Mouse (Mus musculus) MEL (cell line): ENCODE results near the gene Unc119b. TPM values are rescaled to one million over a fixed set of nuclear protein-coding genes. Genes with fewer than 3 reads are reported as not detected.

ENCODE experiments used
- DNase-seq: peaks from one replicate; pipeline ENCODE4 v3.0.0; 2011; ENCODE audit warnings: low read depth, low spot score
- H3K27ac ChIP-seq: 2 replicates; pipeline ENCODE4 v1.5.1; 2012; ENCODE audit warnings: low read depth, mild to moderate bottlenecking, control low read depth, low read length, moderate library complexity; ENCODE audit not compliant: control insufficient read depth
- H3K27me3 ChIP-seq, 2 experiments: fragments of 150-350 bp in 1 of 2; sonication (generic) in 1 of 2; 2 replicates each; pipeline ENCODE4 v1.6.1; 2012; ENCODE audit warnings: low read length in 2 of 2, mild to moderate bottlenecking in 2 of 2, improper control_type of control experiment in 1 of 2, moderate library complexity in 1 of 2; ENCODE audit not compliant: insufficient read depth in 2 of 2, control insufficient read depth in 1 of 2
- H3K36me3 ChIP-seq, 2 experiments: 2 replicates each; pipeline ENCODE4 v1.6.1; 2012 to 2014; ENCODE audit warnings: low read length in 2 of 2, improper control_type of control experiment in 1 of 2, inconsistent platforms in 1 of 2, mild to moderate bottlenecking in 1 of 2; ENCODE audit not compliant: insufficient read depth in 2 of 2, control insufficient read depth in 1 of 2
- H3K4me1 ChIP-seq, 2 experiments: fragments of 150-350 bp in 1 of 2; sonication (generic) in 1 of 2; 2 replicates each; pipeline ENCODE4 v1.6.1; 2012; ENCODE audit warnings: low read length in 2 of 2, improper control_type of control experiment in 1 of 2, mild to moderate bottlenecking in 1 of 2; ENCODE audit not compliant: insufficient read depth in 2 of 2, control insufficient read depth in 1 of 2
- H3K4me3 ChIP-seq, 2 experiments: fragments of 150-350 bp in 1 of 2; sonication (generic) in 1 of 2; 2 replicates each; pipeline ENCODE4 v1.5.1; 2012; ENCODE audit warnings: low read depth in 2 of 2, low read length in 2 of 2, mild to moderate bottlenecking in 2 of 2, moderate library complexity in 2 of 2, control low read depth in 1 of 2, improper control_type of control experiment in 1 of 2; ENCODE audit not compliant: control insufficient read depth in 1 of 2, insufficient read depth in 1 of 2
- H3K79me2 ChIP-seq: 2 replicates; pipeline ENCODE4 v1.6.1; 2012; ENCODE audit warnings: mild to moderate bottlenecking, low read length, moderate library complexity; ENCODE audit not compliant: control insufficient read depth, poor library complexity, insufficient read depth
- H3K9ac ChIP-seq: 2 replicates; pipeline ENCODE4 v1.6.1; 2012; ENCODE audit warnings: low read depth, mild to moderate bottlenecking, control low read depth, low read length, moderate library complexity; ENCODE audit not compliant: control insufficient read depth, poor library complexity, severe bottlenecking
- H3K9me3 ChIP-seq: fragments of 150-350 bp; sonication (generic); replicated peaks from 2 replicates; pipeline ENCODE4 v1.6.1; 2012; ENCODE audit warnings: mild to moderate bottlenecking, low read length, improper control_type of control experiment, moderate library complexity; ENCODE audit not compliant: insufficient read depth
- BHLHE40 ChIP-seq: IDR thresholded peaks from 2 replicates; pipeline ENCODE4 v1.6.1; 2012; ENCODE audit warnings: low read depth, mild to moderate bottlenecking, inconsistent platforms, low read length, improper control_type of control experiment, borderline replicate concordance
- CHD1 ChIP-seq: IDR thresholded peaks from 2 replicates; pipeline ENCODE4 v1.6.1; 2012; ENCODE audit warnings: low read depth, mild to moderate bottlenecking, inconsistent platforms, low read length, improper control_type of control experiment
- CHD2 ChIP-seq: IDR thresholded peaks from 2 replicates; pipeline ENCODE4 v1.6.1; 2011; ENCODE audit warnings: low read length, improper control_type of control experiment
- CTCF ChIP-seq, 3 experiments: IDR thresholded peaks in 2 of 3; conservative IDR thresholded peaks in 1 of 3; 2 replicates each; pipeline ENCODE4 v1.5.1; 2011 to 2012; ENCODE audit warnings: low read length in 3 of 3, low read depth in 2 of 3, mild to moderate bottlenecking in 2 of 3, improper control_type of control experiment in 1 of 3, inconsistent platforms in 1 of 3, mixed read lengths in 1 of 3, moderate library complexity in 1 of 3; ENCODE audit not compliant: control insufficient read depth in 1 of 3, insufficient read depth in 1 of 3, poor library complexity in 1 of 3, severe bottlenecking in 1 of 3
- E2F4 ChIP-seq: IDR thresholded peaks from 2 replicates; pipeline ENCODE4 v1.6.1; 2011; ENCODE audit warnings: low read depth, low read length, improper control_type of control experiment, borderline replicate concordance
- ELF1 ChIP-seq: IDR thresholded peaks from 2 replicates; pipeline ENCODE4 v1.6.1; 2014; ENCODE audit warnings: low read depth, mild to moderate bottlenecking, inconsistent platforms, low read length, improper control_type of control experiment, moderate library complexity
- EP300 ChIP-seq, 2 experiments: IDR thresholded peaks; 2 replicates each; pipeline ENCODE4 v1.6.1; 2011; ENCODE audit warnings: improper control_type of control experiment in 2 of 2, low read length in 2 of 2, low read depth in 1 of 2, mild to moderate bottlenecking in 1 of 2
- ETS1 ChIP-seq: IDR thresholded peaks from 2 replicates; pipeline ENCODE4 v1.6.1; 2012; ENCODE audit warnings: low read depth, mild to moderate bottlenecking, inconsistent platforms, low read length, improper control_type of control experiment, moderate library complexity
- GABPA ChIP-seq: IDR thresholded peaks from 2 replicates; pipeline ENCODE4 v1.6.1; 2012; ENCODE audit warnings: low read depth, mild to moderate bottlenecking, inconsistent platforms, low read length, improper control_type of control experiment, moderate library complexity
- GATA1 ChIP-seq: IDR thresholded peaks from 2 replicates; pipeline ENCODE4 v1.6.1; 2011; ENCODE audit warnings: low read depth, low read length, improper control_type of control experiment
- JUND ChIP-seq: IDR thresholded peaks from 2 replicates; pipeline ENCODE4 v1.6.1; 2011; ENCODE audit warnings: low read depth, mild to moderate bottlenecking, improper control_type of control experiment, low read length
- KAT2A ChIP-seq: conservative IDR thresholded peaks from 2 replicates; pipeline ENCODE4 v1.6.1; 2012; ENCODE audit warnings: low read depth, low read length, improper control_type of control experiment, inconsistent platforms
- MAFK ChIP-seq: IDR thresholded peaks from 2 replicates; pipeline ENCODE4 v1.6.1; 2011; ENCODE audit warnings: low read depth, mild to moderate bottlenecking, low read length, improper control_type of control experiment, borderline replicate concordance
- MAX ChIP-seq: IDR thresholded peaks from 2 replicates; pipeline ENCODE4 v1.6.1; 2011; ENCODE audit warnings: low read length, improper control_type of control experiment
- MAZ ChIP-seq: IDR thresholded peaks from 2 replicates; pipeline ENCODE4 v1.6.1; 2012; ENCODE audit warnings: low read depth, mild to moderate bottlenecking, inconsistent platforms, low read length, improper control_type of control experiment
- MXI1 ChIP-seq: IDR thresholded peaks from 2 replicates; pipeline ENCODE4 v1.6.1; 2011; ENCODE audit warnings: mild to moderate bottlenecking, low read depth, low read length, improper control_type of control experiment
- MYB ChIP-seq: IDR thresholded peaks from 2 replicates; pipeline ENCODE4 v1.6.1; 2011; ENCODE audit warnings: mild to moderate bottlenecking, low read depth, low read length, improper control_type of control experiment
- MYC ChIP-seq: IDR thresholded peaks from 2 replicates; pipeline ENCODE4 v1.6.1; 2011; ENCODE audit warnings: low read depth, mild to moderate bottlenecking, low read length, improper control_type of control experiment, moderate library complexity
- NELFE ChIP-seq: IDR thresholded peaks from 2 replicates; pipeline ENCODE4 v1.6.1; 2011; ENCODE audit warnings: low read depth, low read length, improper control_type of control experiment
- NRF1 ChIP-seq: IDR thresholded peaks from 2 replicates; pipeline ENCODE4 v1.6.1; 2014; ENCODE audit warnings: low read depth, mild to moderate bottlenecking, inconsistent platforms, low read length, improper control_type of control experiment, moderate library complexity; ENCODE audit not compliant: poor library complexity, insufficient read depth, severe bottlenecking
- POLR2A ChIP-seq, 2 experiments: IDR thresholded peaks; 2 replicates each; pipeline ENCODE4 v1.6.1; 2011 to 2012; ENCODE audit warnings: low read length in 2 of 2, mild to moderate bottlenecking in 2 of 2, control low read depth in 1 of 2, improper control_type of control experiment in 1 of 2, low read depth in 1 of 2, moderate library complexity in 1 of 2; ENCODE audit not compliant: control insufficient read depth in 1 of 2, insufficient read depth in 1 of 2, poor library complexity in 1 of 2
- POLR2AphosphoS2 ChIP-seq: IDR thresholded peaks from 2 replicates; pipeline ENCODE4 v1.6.1; 2011; ENCODE audit warnings: low read length, improper control_type of control experiment
- POLR2AphosphoS5 ChIP-seq: IDR thresholded peaks from 2 replicates; pipeline ENCODE4 v1.6.1; 2012; ENCODE audit warnings: low read depth, borderline replicate concordance, mild to moderate bottlenecking, inconsistent platforms, low read length, moderate library complexity, mixed read lengths
- RAD21 ChIP-seq: IDR thresholded peaks from 2 replicates; pipeline ENCODE4 v1.6.1; 2011; ENCODE audit warnings: mild to moderate bottlenecking, low read depth, low read length, improper control_type of control experiment
- RCOR1 ChIP-seq: IDR thresholded peaks from 2 replicates; pipeline ENCODE4 v1.6.1; 2012; ENCODE audit warnings: low read depth, mild to moderate bottlenecking, inconsistent platforms, low read length, improper control_type of control experiment
- SIN3A ChIP-seq: IDR thresholded peaks from 2 replicates; pipeline ENCODE4 v1.6.1; 2012; ENCODE audit warnings: low read length, improper control_type of control experiment, inconsistent platforms
- SMC3 ChIP-seq: IDR thresholded peaks from 2 replicates; pipeline ENCODE4 v1.6.1; 2011; ENCODE audit warnings: low read depth, low read length, improper control_type of control experiment
- TAL1 ChIP-seq: IDR thresholded peaks from 2 replicates; pipeline ENCODE4 v1.6.1; 2012; ENCODE audit warnings: mild to moderate bottlenecking, inconsistent platforms, low read length, moderate library complexity, mixed read lengths
- TBP ChIP-seq: IDR thresholded peaks from 2 replicates; pipeline ENCODE4 v1.8.0; 2011; ENCODE audit warnings: low read depth, low read length, improper control_type of control experiment
- TCF12 ChIP-seq: IDR thresholded peaks from 2 replicates; pipeline ENCODE4 v1.6.1; 2014; ENCODE audit warnings: low read depth, mild to moderate bottlenecking, inconsistent platforms, low read length, improper control_type of control experiment, moderate library complexity
- UBTF ChIP-seq: IDR thresholded peaks from 2 replicates; pipeline ENCODE4 v1.6.1; 2012; ENCODE audit warnings: low read depth, mild to moderate bottlenecking, inconsistent platforms, low read length, improper control_type of control experiment, moderate library complexity, borderline replicate concordance; ENCODE audit not compliant: insufficient read depth
- USF1 ChIP-seq: IDR thresholded peaks from 2 replicates; pipeline ENCODE4 v1.6.1; 2014; ENCODE audit warnings: low read depth, mild to moderate bottlenecking, inconsistent platforms, low read length, improper control_type of control experiment, moderate library complexity
- USF2 ChIP-seq, 2 experiments: IDR thresholded peaks; 2 replicates each; pipeline ENCODE4 v1.6.1; 2011 to 2012; ENCODE audit warnings: improper control_type of control experiment in 2 of 2, low read length in 2 of 2, borderline replicate concordance in 1 of 2, inconsistent platforms in 1 of 2, low read depth in 1 of 2, mild to moderate bottlenecking in 1 of 2; ENCODE audit not compliant: insufficient read depth in 1 of 2
- ZC3H11A ChIP-seq: IDR thresholded peaks from 2 replicates; pipeline ENCODE4 v1.6.1; 2012; ENCODE audit warnings: low read depth, mild to moderate bottlenecking, inconsistent platforms, low read length, improper control_type of control experiment
- ZKSCAN1 ChIP-seq: IDR thresholded peaks from 2 replicates; pipeline ENCODE4 v1.6.1; 2012; ENCODE audit warnings: low read depth, mild to moderate bottlenecking, inconsistent platforms, low read length, improper control_type of control experiment, moderate library complexity
- polyA plus RNA-seq, 2 experiments: library from polyadenylated mRNA; stranded (reverse) in 1 of 2; unstranded in 1 of 2; fragments of >175 nt in 1 of 2; fragments of >200 nt in 1 of 2; gene quantifications; 2 replicates each; pipeline versions ENCODE4 v1.2.1 to v1.2.4; 2012; ENCODE audit warnings: low replicate concordance in 2 of 2, low read depth in 1 of 2; ENCODE audit not compliant: insufficient read length in 2 of 2, insufficient read depth in 1 of 2, missing spikeins in 1 of 2
- total RNA-seq: library from RNA; depleted of rRNA; stranded (reverse); fragments of 300-350 nt; gene quantifications from 2 replicates; pipeline ENCODE4 v1.2.3, GENCODE M21; 2012

Gene Unc119b
- total and polyA plus RNA-seq, 3 experiments, result 18.6 to 25.7 TPM; not detected in 1

- peak within 1 kb of the TSS; percentile 98 for H3K9ac ChIP-seq
- H3K36me3 ChIP-seq, result peaks cover 0 to 34% of the 10 kb centered on the region in 2 experiments; a peak in 3 of 4 replicates
- H3K79me2 ChIP-seq, result peaks cover 52% of the 10 kb centered on the region
- no peaks in the 10 kb centered on the region for H3K27me3 ChIP-seq
- DNase-seq, result peak; percentile 99
- H3K27ac ChIP-seq, result peak within 1 kb of the TSS; percentile 98
- peak within 1 kb of the TSS; percentile 85 to 87 for H3K4me3 ChIP-seq
- peaks cover 7 to 38% of the 10 kb centered on the region in 2 experiments for H3K4me1 ChIP-seq
- no peaks in the 10 kb centered on the region for H3K9me3 ChIP-seq
- no peak for TF ChIP-seq GATA1
- TF ChIP-seq E2F4, result 0 out of 2 replicates have a peak, but pooled peaks have one; percentile 69
- TF ChIP-seq SIN3A, result peak; percentile 84
- TF ChIP-seq MAFK, result no peak
- peak; percentile 69 for TF ChIP-seq MXI1
- TF ChIP-seq MAZ, result no peak; the same call in 1 of the 2 replicates
- TF ChIP-seq NRF1, result peak; percentile 44
- peak; percentile 44; the same call in 1 of the 2 replicates for TF ChIP-seq USF1
- peak; percentile 59 for TF ChIP-seq TBP
- no peak for TF ChIP-seq TAL1
- TF ChIP-seq JUND, result no peak
- TF ChIP-seq MYC, result peak; percentile 83; the same call in 1 of the 2 replicates
- no peak for TF ChIP-seq BHLHE40
- TF ChIP-seq CHD2, result no peak; the same call in 1 of the 2 replicates
- no peak for TF ChIP-seq ZKSCAN1
- TF ChIP-seq RCOR1, result no peak
- TF ChIP-seq GABPA, result no peak
- peak; percentile 64 for TF ChIP-seq KAT2A
- TF ChIP-seq POLR2AphosphoS2, result peak; percentile 88
- TF ChIP-seq EP300 (IDR thresholded peaks at IDR 0.05; ENCODE audit: low read depth in 1 of 2, low read length in 2 of 2), result peak in 1 of 2 experiments; percentile 19; a peak in 2 of 4 replicates
- TF ChIP-seq TCF12, result peak; percentile 40; the same call in 1 of the 2 replicates
- TF ChIP-seq MYB, result peak; percentile 91
- TF ChIP-seq SMC3, result no peak
- peak; percentile 98 for TF ChIP-seq CHD1
- TF ChIP-seq RAD21, result no peak
- TF ChIP-seq NELFE, result peak; percentile 82
- TF ChIP-seq ZC3H11A, result no peak
- no peak for TF ChIP-seq ETS1
- TF ChIP-seq POLR2AphosphoS5, result no peak
- no peak for TF ChIP-seq USF2 (IDR thresholded peaks at IDR 0.05; ENCODE audit: borderline replicate concordance in 1 of 2, insufficient read depth in 1 of 2, low read depth in 1 of 2, low read length in 2 of 2)
- 0 out of 6 replicates have a peak, but pooled peaks of 1 of the 3 experiments have one; percentile 5 for TF ChIP-seq CTCF (IDR thresholded peaks at IDR 0.05 in 2 of 3, conservative IDR thresholded peaks at IDR 0.05 in 1 of 3; ENCODE audit: control insufficient read depth in 1 of 3, insufficient read depth in 1 of 3, low read depth in 2 of 3, low read length in 3 of 3, poor library complexity in 1 of 3, severe bottlenecking in 1 of 3)
- peak; percentile 39; the same call in 1 of the 2 replicates for TF ChIP-seq UBTF
- peak; percentile 63 for TF ChIP-seq MAX
- peak; percentile 80 for TF ChIP-seq POLR2A (IDR thresholded peaks at IDR 0.05; ENCODE audit: control insufficient read depth in 1 of 2, insufficient read depth in 1 of 2, low read depth in 1 of 2, low read length in 2 of 2, poor library complexity in 1 of 2)
- TF ChIP-seq ELF1, result peak; percentile 95
Observed at GRCm38 (mm10) chr5:115158040-115158983, 23.5 kb upstream of the Unc119b start, which contains the start of gene Mlec. Gene Mlec (minus strand): TSS chr5:115158179.
